Mouse (Mus musculus) heart, embryonic 13.5 days (tissue): ENCODE measurements around the gene Ndufa4l2. TPM values are rescaled to one million over a fixed set of nuclear protein-coding genes. Genes with fewer than 3 reads are reported as not detected.

Experiments used
- ATAC-seq: fragments of 200-750 bp; cut with Nextera tagmentation; 2 replicates; pipeline ENCODE4 v1.8.0; 2017; ENCODE audit warnings: moderate TSS enrichment; ENCODE audit not compliant: insufficient number of reproducible peaks, low FRiP score, low TSS enrichment; ENCODE audit errors: extremely low read depth
- H3K27ac ChIP-seq: fragments of 300-500 bp; sonication (generic); replicated peaks from 2 replicates; pipeline ENCODE4 v1.5.1; 2015; ENCODE audit warnings: moderate library complexity, mild to moderate bottlenecking, inconsistent platforms
- H3K27me3 ChIP-seq: fragments of 300-500 bp; sonication (generic); replicated peaks from 2 replicates; pipeline ENCODE4 v1.6.1; 2015; ENCODE audit warnings: mild to moderate bottlenecking, inconsistent platforms
- H3K36me3 ChIP-seq: fragments of 300-500 bp; sonication (generic); 2 replicates; pipeline ENCODE4 v1.6.1; 2015; ENCODE audit warnings: mild to moderate bottlenecking, inconsistent platforms
- H3K4me1 ChIP-seq: fragments of 300-500 bp; sonication (generic); 2 replicates; pipeline ENCODE4 v1.6.1; 2015; ENCODE audit warnings: inconsistent platforms
- H3K4me2 ChIP-seq: fragments of 300-500 bp; sonication (generic); 2 replicates; pipeline ENCODE4 v1.6.1; 2015; ENCODE audit warnings: inconsistent platforms, mild to moderate bottlenecking, moderate library complexity
- H3K4me3 ChIP-seq: fragments of 300-500 bp; sonication (generic); 2 replicates; pipeline ENCODE4 v1.5.1; 2015; ENCODE audit warnings: moderate library complexity, mild to moderate bottlenecking, inconsistent platforms
- H3K9ac ChIP-seq: fragments of 300-500 bp; sonication (generic); 2 replicates; pipeline ENCODE4 v1.6.1; 2015; ENCODE audit warnings: inconsistent platforms, mild to moderate bottlenecking, moderate library complexity
- H3K9me3 ChIP-seq: fragments of 300-500 bp; sonication (generic); 2 replicates; pipeline ENCODE4 v1.6.1; 2016; ENCODE audit warnings: inconsistent platforms
- WGBS: fragments of 180-500 bp; shearing (Covaris S2); methylation state at CpG from one replicate; pipeline ENCODE4 v1.1.7; 2015; ENCODE audit warnings: mixed read lengths; 5-methylcytosine and 5-hydroxymethylcytosine counted together
- polyA plus RNA-seq: library from polyadenylated mRNA; unstranded; fragments of >200 nt; fragmentation: Nextera tagmentation; extraction: Ambion mirVana; gene quantifications from 2 replicates; pipeline ENCODE4 v1.2.1, GENCODE M21; 2015

The Ndufa4l2 gene
- polyA plus RNA-seq, 1 experiment from 2014 or later = 14.2 TPM

- H3K4me3 ChIP-seq = no peak overlapping the region
- peaks cover 20% of the 10 kb centered on the region for H3K4me1 ChIP-seq
- no peak overlapping the region for H3K9ac ChIP-seq
- no peak for ATAC-seq
- H3K4me2 ChIP-seq = no peak overlapping the region
- no peaks in the 10 kb centered on the region for H3K9me3 ChIP-seq
- no peaks in the 10 kb centered on the region for H3K36me3 ChIP-seq
- peaks cover 98% of the 10 kb centered on the region for H3K27me3 ChIP-seq
- 3% methylated on average over 17 of the region's 17 CpGs for WGBS
- H3K27ac ChIP-seq = no peak overlapping the region
Observed at GRCm38 (mm10) chr10:127527481-127527880, 12.7 kb downstream of the Ndufa4l2 start.

GRCm38 (mm10) chr10:127530945-127531344, 16.2 kb downstream of the Ndufa4l2 start:
- Histone ChIP-seq H3K4me2 (peak overlapping the region; percentile 28), H3K9ac (no peak overlapping the region), H3K4me1 (peaks cover 33% of the 10 kb centered on the region), H3K9me3 (no peaks in the 10 kb centered on the region), H3K4me3 (peak overlapping the region; percentile 20), H3K36me3 (no peaks in the 10 kb centered on the region), H3K27ac (no peak overlapping the region), H3K27me3 (peaks cover 100% of the 10 kb centered on the region)
- 1% methylated on average over 23 of the region's 25 CpGs for WGBS
- ATAC-seq = no peak

GRCm38 (mm10) chr10:127531548-127531947, 16.8 kb downstream of the Ndufa4l2 start:
- H3K4me2 ChIP-seq = no peak overlapping the region
- no peaks in the 10 kb centered on the region for H3K9me3 ChIP-seq
- H3K9ac ChIP-seq = no peak overlapping the region
- H3K4me3 ChIP-seq = no peak overlapping the region
- H3K27me3 ChIP-seq = peaks cover 100% of the 10 kb centered on the region
- no peak for ATAC-seq
- peaks cover 28% of the 10 kb centered on the region for H3K4me1 ChIP-seq
- H3K27ac ChIP-seq = no peak overlapping the region
- WGBS = 5% methylated on average over 4 of the region's 4 CpGs
- no peaks in the 10 kb centered on the region for H3K36me3 ChIP-seq

- WGBS = under 1% methylated on average over 49 of the region's 78 CpGs
- 0 out of 2 replicates have a peak, but pooled peaks have one; percentile 9 for ATAC-seq
- H3K36me3 ChIP-seq = peaks cover 8% of the 10 kb centered on the region
- peak within 1 kb of the TSS; percentile 71 for H3K9ac ChIP-seq
- peak within 1 kb of the TSS; percentile 95 for H3K4me2 ChIP-seq
- peaks cover 24% of the 10 kb centered on the region for H3K4me1 ChIP-seq
- peak within 1 kb of the TSS; percentile 59 for H3K4me3 ChIP-seq
- H3K9me3 ChIP-seq = no peaks in the 10 kb centered on the region
- no peak within 1 kb of the TSS for H3K27ac ChIP-seq
- peaks cover 84% of the 10 kb centered on the region for H3K27me3 ChIP-seq
Observed at GRCm38 (mm10) chr10:127534036-127534928, 19.5 kb downstream of the Ndufa4l2 start, which contains the start of gene Nxph4. TSS of gene Nxph4 (minus strand) at chr10:127534559.

- Histone ChIP-seq H3K9ac (peak overlapping the region; percentile 71; the same call in 1 of the 2 replicates), H3K4me3 (peak overlapping the region; percentile 59), H3K4me1 (peaks cover 24% of the 10 kb centered on the region), H3K27me3 (peaks cover 77% of the 10 kb centered on the region), H3K4me2 (peak overlapping the region; percentile 95), H3K9me3 (no peaks in the 10 kb centered on the region), H3K27ac (no peak overlapping the region), H3K36me3 (peaks cover 15% of the 10 kb centered on the region)
- 2% methylated on average over 30 of the region's 30 CpGs for WGBS
- no peak for ATAC-seq
Observed at GRCm38 (mm10) chr10:127534929-127535384, 20.2 kb downstream of the Ndufa4l2 start.

GRCm38 (mm10) chr10:127536586-127537314, 22.0 kb downstream of the Ndufa4l2 start:
- Histone ChIP-seq H3K36me3 (peaks cover 29% of the 10 kb centered on the region), H3K4me1 (peaks cover 17% of the 10 kb centered on the region), H3K4me2 (no peak overlapping the region), H3K27ac (no peak overlapping the region), H3K27me3 (peaks cover 59% of the 10 kb centered on the region), H3K9ac (no peak overlapping the region), H3K9me3 (no peaks in the 10 kb centered on the region), H3K4me3 (no peak overlapping the region)
- 10% methylated on average over 8 of the region's 8 CpGs for WGBS
- no peak for ATAC-seq

- no peak overlapping the region for H3K27ac ChIP-seq
- no peak overlapping the region for H3K4me3 ChIP-seq
- H3K9ac ChIP-seq = no peak overlapping the region
- no peak overlapping the region for H3K4me2 ChIP-seq
- H3K27me3 ChIP-seq = peaks cover 47% of the 10 kb centered on the region
- peaks cover 42% of the 10 kb centered on the region for H3K36me3 ChIP-seq
- H3K9me3 ChIP-seq = no peaks in the 10 kb centered on the region
- peaks cover 17% of the 10 kb centered on the region for H3K4me1 ChIP-seq
- ATAC-seq = no peak
- 29% methylated on average over 7 of the region's 7 CpGs for WGBS
Observed at GRCm38 (mm10) chr10:127537854-127538583, 23.3 kb downstream of the Ndufa4l2 start.

GRCm38 (mm10) chr10:127541510-127541909, 26.7 kb downstream of the Ndufa4l2 start:
- Histone ChIP-seq H3K4me2 (no peak overlapping the region), H3K27ac (no peak overlapping the region), H3K27me3 (peaks cover 12% of the 10 kb centered on the region), H3K4me3 (no peak overlapping the region), H3K9me3 (no peaks in the 10 kb centered on the region), H3K9ac (no peak overlapping the region), H3K36me3 (peaks cover 75% of the 10 kb centered on the region), H3K4me1 (no peaks in the 10 kb centered on the region)
- no peak for ATAC-seq
- 91% methylated on average over 8 of the region's 8 CpGs for WGBS

- no peak for ATAC-seq
- Histone ChIP-seq H3K27me3 (peaks cover 6% of the 10 kb centered on the region), H3K9me3 (no peaks in the 10 kb centered on the region), H3K4me3 (no peak overlapping the region), H3K4me1 (no peaks in the 10 kb centered on the region), H3K4me2 (no peak overlapping the region), H3K27ac (no peak overlapping the region), H3K9ac (no peak overlapping the region), H3K36me3 (peaks cover 80% of the 10 kb centered on the region)
- 78% methylated on average over 13 of the region's 13 CpGs for WGBS
Observed at GRCm38 (mm10) chr10:127542084-127542483, 27.3 kb downstream of the Ndufa4l2 start.

GRCm38 (mm10) chr10:127542720-127543119, 28.0 kb downstream of the Ndufa4l2 start:
- ATAC-seq = no peak
- H3K9me3 ChIP-seq = no peaks in the 10 kb centered on the region
- no peak overlapping the region for H3K9ac ChIP-seq
- peaks cover 87% of the 10 kb centered on the region for H3K36me3 ChIP-seq
- no peak overlapping the region for H3K4me2 ChIP-seq
- whole genome bisulfite sequencing = 64% methylated on average over 6 of the region's 6 CpGs
- no peak overlapping the region for H3K4me3 ChIP-seq
- H3K27ac ChIP-seq = no peak overlapping the region
- H3K27me3 ChIP-seq = no peaks in the 10 kb centered on the region; the same call in 1 of the 2 replicates
- no peaks in the 10 kb centered on the region for H3K4me1 ChIP-seq

GRCm38 (mm10) chr10:127543916-127544315, 29.1 kb downstream of the Ndufa4l2 start:
- Histone ChIP-seq H3K4me3 (no peak overlapping the region), H3K36me3 (peaks cover 94% of the 10 kb centered on the region), H3K9ac (no peak overlapping the region), H3K27me3 (no peaks in the 10 kb centered on the region), H3K9me3 (no peaks in the 10 kb centered on the region), H3K4me2 (no peak overlapping the region), H3K27ac (no peak overlapping the region), H3K4me1 (no peaks in the 10 kb centered on the region)
- 79% methylated on average over 3 of the region's 3 CpGs for WGBS
- ATAC-seq = no peak
